Mouse (Mus musculus): Measurements from ENCODE around the gene Cfap45. TPM values are rescaled to one million over a fixed set of nuclear protein-coding genes. Genes with fewer than 3 reads are reported as not detected.

Gene Cfap45
- polyA plus RNA-seq, 1 experiment from 2014 or later, result 0.77 TPM

DNA sequence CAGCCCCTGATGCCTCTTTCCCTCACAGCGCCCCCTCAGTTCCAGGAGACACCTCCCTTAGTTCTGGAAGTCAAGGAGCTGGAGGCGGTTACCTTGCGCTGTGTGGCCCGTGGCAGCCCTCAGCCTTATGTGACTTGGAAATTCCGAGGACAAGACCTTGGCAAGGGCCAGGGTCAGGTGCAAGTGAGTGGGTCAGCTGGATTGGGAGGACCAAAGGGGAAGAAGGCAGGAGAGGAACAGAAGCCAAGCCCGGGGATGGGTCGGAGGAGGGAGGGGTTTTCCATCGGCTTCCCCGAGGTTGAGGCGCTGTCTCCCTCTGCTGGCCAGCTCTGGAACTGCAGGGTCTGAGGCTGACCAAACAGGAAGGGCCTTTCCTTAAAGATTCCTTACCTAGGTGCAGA lies 30.3 kb upstream of the Cfap45 start:
- H3K4me2 ChIP-seq (replicated peaks; ENCODE audit: low read depth), result peak overlapping the region; percentile 54
- H3K36me3 ChIP-seq (ENCODE audit: control insufficient read depth, insufficient read depth), result peaks cover 44% of the 10 kb centered on the region
- ATAC-seq, result peak; percentile 40
- H3K4me1 ChIP-seq (replicated peaks; ENCODE audit: control insufficient read depth, insufficient read depth, low read length), result 0 out of 2 replicates have a peak, but pooled peaks cover 3% of the 10 kb centered on the region
- 12% methylated on average over 10 of the region's 10 CpGs for WGBS
- peak; percentile 99 for TF ChIP-seq CTCF (IDR thresholded peaks at IDR 0.05; ENCODE audit: low read depth)
- H3K9ac ChIP-seq (ENCODE audit: low read depth, low read length), result no peak overlapping the region
- no peaks in the 10 kb centered on the region for H3K27me3 ChIP-seq (replicated peaks; ENCODE audit: control insufficient read depth, insufficient read depth, low read length)
- H3K9me3 ChIP-seq (ENCODE audit: control insufficient read depth), result no peaks in the 10 kb centered on the region
- peak overlapping the region; percentile 2; the same call in 1 of the 2 replicates for H3K27ac ChIP-seq (ENCODE audit: low read depth, low read length)
- no peak overlapping the region for H3K4me3 ChIP-seq (ENCODE audit: low read depth, low read length)

DNA sequence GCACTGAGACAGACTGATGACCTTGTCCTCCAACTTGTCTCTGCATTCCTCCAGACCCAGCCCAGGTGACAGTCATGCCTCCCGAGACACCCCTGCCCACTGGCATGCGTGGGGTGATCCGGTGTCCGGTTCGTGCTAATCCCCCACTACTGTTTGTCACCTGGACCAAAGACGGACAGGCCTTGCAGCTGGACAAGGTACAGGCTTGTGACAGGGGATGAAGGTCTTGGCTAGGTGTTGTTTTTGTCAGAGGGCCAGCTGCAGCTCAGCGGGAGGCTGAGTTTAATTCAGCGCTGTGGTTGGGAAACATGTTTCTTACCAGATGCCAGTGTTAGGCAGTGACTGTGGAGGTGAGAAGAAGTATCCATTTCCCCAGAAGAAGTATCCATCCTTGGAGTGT lies 28.6 kb upstream of the Cfap45 start:
- H3K36me3 ChIP-seq (ENCODE audit: control insufficient read depth, insufficient read depth), result peaks cover 55% of the 10 kb centered on the region
- no peak overlapping the region for H3K4me3 ChIP-seq (ENCODE audit: low read depth, low read length)
- H3K9ac ChIP-seq (ENCODE audit: low read depth, low read length), result no peak overlapping the region
- no peak overlapping the region for H3K27ac ChIP-seq (ENCODE audit: low read depth, low read length)
- no peaks in the 10 kb centered on the region for H3K27me3 ChIP-seq (replicated peaks; ENCODE audit: control insufficient read depth, insufficient read depth, low read length)
- ATAC-seq, result no peak
- no peaks in the 10 kb centered on the region for H3K9me3 ChIP-seq (ENCODE audit: control insufficient read depth)
- H3K4me1 ChIP-seq (replicated peaks; ENCODE audit: control insufficient read depth, insufficient read depth, low read length), result 0 out of 2 replicates have a peak, but pooled peaks cover 3% of the 10 kb centered on the region
- TF ChIP-seq CTCF (IDR thresholded peaks at IDR 0.05; ENCODE audit: low read depth), result no peak
- WGBS, result 89% methylated on average over 8 of the region's 8 CpGs
- no peak overlapping the region for H3K4me2 ChIP-seq (replicated peaks; ENCODE audit: low read depth)

DNA sequence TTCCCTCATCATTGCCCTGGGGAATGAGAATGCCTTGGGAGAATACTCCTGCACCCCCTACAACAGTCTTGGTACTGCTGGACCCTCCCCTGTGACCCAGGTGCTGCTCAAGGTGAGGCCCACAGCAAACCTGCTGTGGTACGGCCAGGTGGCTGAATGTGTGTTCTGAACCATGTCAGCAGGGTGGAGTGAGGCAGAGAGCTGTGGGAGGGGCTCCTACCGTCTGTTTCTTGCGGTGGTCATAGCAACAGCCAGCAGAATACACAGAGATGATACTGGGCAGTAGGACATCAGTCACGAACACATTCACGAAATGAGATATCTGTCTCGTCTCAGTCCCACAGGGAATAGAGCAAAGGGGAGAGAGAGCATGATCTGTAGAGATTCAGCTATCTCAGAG lies 27.1 kb upstream of the Cfap45 start:
- Histone ChIP-seq H3K4me1 (replicated peaks; ENCODE audit: control insufficient read depth, insufficient read depth, low read length) (no peaks in the 10 kb centered on the region), H3K36me3 (ENCODE audit: control insufficient read depth, insufficient read depth) (peaks cover 69% of the 10 kb centered on the region), H3K4me2 (replicated peaks; ENCODE audit: low read depth) (no peak overlapping the region), H3K4me3 (ENCODE audit: low read depth, low read length) (no peak overlapping the region), H3K9me3 (ENCODE audit: control insufficient read depth) (no peaks in the 10 kb centered on the region), H3K9ac (ENCODE audit: low read depth, low read length) (no peak overlapping the region), H3K27me3 (replicated peaks; ENCODE audit: control insufficient read depth, insufficient read depth, low read length) (no peaks in the 10 kb centered on the region), H3K27ac (ENCODE audit: low read depth, low read length) (no peak overlapping the region)
- no peak for ATAC-seq
- WGBS, result 64% methylated on average over 6 of the region's 6 CpGs
- no peak for TF ChIP-seq CTCF (IDR thresholded peaks at IDR 0.05; ENCODE audit: low read depth)

DNA sequence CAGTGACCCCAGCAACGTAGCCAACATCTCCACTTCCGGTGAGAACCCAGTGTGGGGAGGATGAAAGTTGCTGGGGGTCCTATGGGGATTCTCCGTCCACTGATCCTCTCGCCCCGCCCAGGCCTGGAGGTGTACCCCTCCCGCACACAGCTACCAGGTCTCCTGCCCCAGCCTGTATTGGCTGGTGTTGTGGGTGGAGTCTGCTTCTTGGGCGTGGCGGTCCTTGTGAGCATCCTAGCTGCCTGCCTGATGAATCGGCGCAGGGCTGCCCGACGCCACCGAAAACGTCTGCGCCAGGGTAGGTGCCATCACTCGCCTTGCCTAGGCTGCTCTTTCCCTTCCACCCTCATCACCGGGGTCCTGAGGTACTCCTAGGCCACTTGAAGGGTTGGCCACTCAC lies 24.6 kb upstream of the Cfap45 start:
- H3K9ac ChIP-seq (ENCODE audit: low read depth, low read length), result no peak overlapping the region
- no peak overlapping the region for H3K4me2 ChIP-seq (replicated peaks; ENCODE audit: low read depth)
- TF ChIP-seq CTCF (IDR thresholded peaks at IDR 0.05; ENCODE audit: low read depth), result no peak
- H3K27me3 ChIP-seq (replicated peaks; ENCODE audit: control insufficient read depth, insufficient read depth, low read length), result no peaks in the 10 kb centered on the region
- peaks cover 68% of the 10 kb centered on the region for H3K36me3 ChIP-seq (ENCODE audit: control insufficient read depth, insufficient read depth)
- ATAC-seq, result no peak
- H3K4me1 ChIP-seq (replicated peaks; ENCODE audit: control insufficient read depth, insufficient read depth, low read length), result no peaks in the 10 kb centered on the region
- WGBS, result 78% methylated on average over 17 of the region's 17 CpGs
- no peak overlapping the region for H3K4me3 ChIP-seq (ENCODE audit: low read depth, low read length)
- H3K27ac ChIP-seq (ENCODE audit: low read depth, low read length), result no peak overlapping the region; the same call in 1 of the 2 replicates
- no peaks in the 10 kb centered on the region for H3K9me3 ChIP-seq (ENCODE audit: control insufficient read depth)

DNA sequence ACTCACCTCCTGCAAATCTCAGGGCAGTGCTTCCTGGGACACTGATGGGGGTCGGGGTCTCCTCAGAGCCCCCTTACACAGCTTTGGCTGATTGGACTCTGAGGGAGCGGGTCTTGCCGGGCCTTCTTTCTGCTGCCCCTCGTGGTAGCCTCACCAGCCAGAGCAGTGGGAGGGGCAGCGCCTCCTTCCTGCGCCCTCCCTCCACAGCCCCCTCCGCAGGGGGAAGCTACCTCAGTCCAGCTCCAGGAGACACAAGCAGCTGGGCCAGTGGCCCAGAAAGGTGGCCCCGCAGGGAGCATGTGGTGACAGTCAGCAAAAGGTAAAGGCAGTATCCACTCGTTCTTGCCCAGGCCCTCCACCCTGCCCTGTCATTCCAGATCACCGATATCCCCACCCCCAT lies 23.2 kb upstream of the Cfap45 start:
- H3K4me2 ChIP-seq (replicated peaks; ENCODE audit: low read depth), result no peak overlapping the region
- H3K9ac ChIP-seq (ENCODE audit: low read depth, low read length), result no peak overlapping the region
- no peak overlapping the region for H3K4me3 ChIP-seq (ENCODE audit: low read depth, low read length)
- 82% methylated on average over 9 of the region's 10 CpGs for WGBS
- TF ChIP-seq CTCF (IDR thresholded peaks at IDR 0.05; ENCODE audit: low read depth), result no peak
- H3K4me1 ChIP-seq (replicated peaks; ENCODE audit: control insufficient read depth, insufficient read depth, low read length), result peaks cover 7% of the 10 kb centered on the region
- H3K36me3 ChIP-seq (ENCODE audit: control insufficient read depth, insufficient read depth), result peaks cover 54% of the 10 kb centered on the region
- no peaks in the 10 kb centered on the region for H3K27me3 ChIP-seq (replicated peaks; ENCODE audit: control insufficient read depth, insufficient read depth, low read length)
- no peak for ATAC-seq
- no peaks in the 10 kb centered on the region for H3K9me3 ChIP-seq (ENCODE audit: control insufficient read depth)
- peak overlapping the region; percentile 7; the same call in 1 of the 2 replicates for H3K27ac ChIP-seq (ENCODE audit: low read depth, low read length)

DNA sequence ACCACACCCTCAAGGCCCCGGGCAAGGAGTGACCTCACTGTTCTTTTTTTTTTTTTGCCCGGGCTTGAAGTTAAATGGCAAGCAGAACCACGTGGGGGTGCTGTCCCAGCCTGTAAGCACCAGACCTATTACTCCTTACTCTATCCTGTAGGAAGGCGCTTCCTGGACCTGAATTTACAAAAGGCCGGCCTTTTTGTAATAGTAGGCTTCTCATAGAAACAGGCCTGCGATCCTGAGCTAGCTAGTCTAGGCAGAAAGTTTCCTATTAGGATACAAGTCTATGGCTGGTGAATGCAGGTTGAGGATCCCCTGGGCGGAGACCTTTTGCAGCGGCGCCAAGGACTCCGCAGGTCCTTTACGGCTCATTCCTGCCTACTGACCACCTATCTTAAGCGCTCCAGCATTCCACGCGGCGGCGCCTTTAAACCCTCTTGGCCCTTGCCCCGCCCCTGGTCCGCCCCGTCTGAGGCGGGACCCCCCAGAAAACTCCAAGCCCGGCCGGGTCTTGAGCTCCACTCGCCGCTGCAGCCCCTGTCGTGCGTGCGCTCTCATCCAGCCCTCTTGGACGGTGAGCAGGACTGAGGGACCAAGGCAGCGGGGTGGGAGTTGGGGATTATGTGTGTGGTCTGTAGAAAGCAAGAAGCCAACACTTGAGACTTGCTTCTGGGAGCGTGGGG lies 20.7 kb upstream of the Cfap45 start, which contains the start of gene Tagln2:
Tagln2 (plus strand) TSS at position 283 of the 677 bp plus-strand sequence.
- H3K9me3 ChIP-seq (ENCODE audit: control insufficient read depth), result no peaks in the 10 kb centered on the region
- H3K27me3 ChIP-seq (replicated peaks; ENCODE audit: control insufficient read depth, insufficient read depth, low read length), result no peaks in the 10 kb centered on the region
- peak within 1 kb of the TSS; percentile 93 for H3K27ac ChIP-seq (ENCODE audit: low read depth, low read length)
- peak within 1 kb of the TSS; percentile 85 for H3K4me2 ChIP-seq (replicated peaks; ENCODE audit: low read depth)
- peak; percentile 64 for ATAC-seq
- peak within 1 kb of the TSS; percentile 76 for H3K4me3 ChIP-seq (ENCODE audit: low read depth, low read length)
- peaks cover 17% of the 10 kb centered on the region for H3K4me1 ChIP-seq (replicated peaks; ENCODE audit: control insufficient read depth, insufficient read depth, low read length)
- H3K36me3 ChIP-seq (ENCODE audit: control insufficient read depth, insufficient read depth), result peaks cover 37% of the 10 kb centered on the region
- H3K9ac ChIP-seq (ENCODE audit: low read depth, low read length), result peak within 1 kb of the TSS; percentile 71
- 1% methylated on average over 30 of the region's 30 CpGs for WGBS
- TF ChIP-seq CTCF (IDR thresholded peaks at IDR 0.05; ENCODE audit: low read depth), result peak; percentile 60
